Mouse (Mus musculus) embryo, embryonic 10.5 days (tissue): ENCODE results near the gene Piezo1.

ENCODE experiments used
- DNase-seq: peaks from one replicate; pipeline ENCODE4 v3.0.0-alpha.2; 2015; ENCODE audit warnings: low spot score

Gene Piezo1

DNA sequence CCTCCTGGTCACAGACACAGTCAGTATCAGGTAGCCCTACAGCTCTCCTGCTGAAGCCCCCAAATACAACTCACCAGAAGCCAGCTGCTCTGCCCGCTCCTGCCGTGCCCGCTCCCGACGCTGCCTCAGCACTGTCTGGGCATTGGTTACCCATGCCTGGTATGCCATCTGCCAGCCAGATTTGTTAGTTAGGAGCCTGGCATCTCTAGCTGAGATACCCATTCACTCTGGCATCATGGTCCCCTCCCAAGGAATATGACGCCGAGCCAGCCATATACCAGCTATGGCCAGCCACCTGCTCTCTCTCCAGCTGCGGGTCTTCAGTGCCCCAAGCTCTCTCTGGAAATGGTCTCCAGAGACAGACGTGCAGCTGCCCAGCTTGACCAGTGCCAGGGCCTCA is 62.7 kb downstream of the Piezo1 start:
- DNase-seq: no peak

DNA sequence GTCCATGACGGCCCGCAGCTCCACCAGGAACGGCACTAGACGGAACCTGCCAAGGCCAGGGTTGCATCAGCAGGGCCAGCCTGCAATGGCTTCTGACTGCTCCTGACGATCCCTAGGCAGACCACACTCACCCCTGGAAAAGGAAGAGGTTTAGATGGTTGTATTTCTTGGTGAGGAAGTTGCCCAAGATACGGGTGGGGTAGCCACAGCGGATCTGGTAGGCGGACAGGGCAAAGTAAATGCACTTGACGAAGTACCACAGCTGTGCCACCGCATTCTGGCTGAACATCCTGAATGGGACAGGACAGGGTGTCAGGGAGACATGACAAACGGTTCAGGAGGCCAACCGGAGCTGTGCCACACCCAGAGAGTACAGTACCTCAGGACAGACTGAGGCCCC is 66.3 kb downstream of the Piezo1 start:
- no peak for DNase-seq

DNA sequence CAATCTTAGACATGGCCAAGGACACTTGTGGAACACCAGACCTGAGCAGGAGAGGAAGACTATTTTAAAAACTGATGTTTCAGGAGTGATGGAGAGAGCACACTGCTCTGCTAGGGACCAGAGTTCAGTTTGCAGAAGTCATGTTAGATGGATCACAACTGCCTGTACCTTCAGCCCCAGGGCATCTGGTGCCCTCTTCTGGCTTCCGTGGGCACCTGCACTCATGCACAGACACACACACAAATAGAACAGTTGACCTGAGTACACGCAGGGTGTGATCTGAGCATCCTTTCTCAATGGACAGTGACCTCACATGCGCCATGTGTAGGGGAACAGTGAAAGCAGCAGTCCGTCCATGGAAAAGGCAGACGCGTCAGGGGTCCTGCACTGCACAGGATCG is 67.3 kb downstream of the Piezo1 start:
- DNase-seq: no peak

GRCm38 (mm10) chr8:122482448-122482847 is 68.7 kb downstream of the Piezo1 start:
- DNase-seq: no peak

DNA sequence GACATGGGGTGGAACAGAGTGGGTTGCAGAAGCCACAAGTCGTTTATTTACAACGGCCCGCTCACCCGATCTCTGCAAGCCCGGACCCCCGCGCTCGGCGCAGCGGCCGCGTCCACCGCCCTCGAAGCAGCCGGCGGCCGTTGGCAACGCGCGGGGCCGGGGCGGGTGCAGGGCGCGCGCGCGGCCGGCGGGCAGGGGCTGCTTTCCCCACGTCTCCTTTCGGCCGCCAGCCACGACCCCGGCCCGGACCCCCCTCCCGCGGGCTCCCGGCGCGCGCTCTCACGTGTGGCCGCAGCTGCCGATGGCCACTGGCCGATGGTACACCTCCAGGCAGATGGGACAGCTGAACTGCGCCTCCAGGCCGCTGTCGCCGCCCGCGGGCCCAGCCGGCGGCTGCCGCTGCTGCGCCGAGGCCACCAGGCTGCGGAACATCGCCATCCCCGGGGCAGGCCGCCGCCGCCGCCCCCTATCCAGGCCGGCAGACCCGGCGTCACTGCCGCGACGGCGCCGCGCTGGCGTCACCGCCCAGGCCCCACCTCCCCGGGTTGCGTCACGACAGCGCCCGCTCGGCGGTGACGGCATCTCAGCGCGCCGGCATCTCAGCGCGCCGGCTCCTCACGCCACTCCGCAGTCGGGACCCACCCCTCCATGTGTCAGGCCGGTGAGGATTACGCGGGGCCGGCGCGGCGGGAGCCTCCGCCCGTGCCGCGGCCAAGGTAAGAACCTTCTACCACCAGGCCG is 75.4 kb downstream of the Piezo1 start, which contains the start of the genes Rnf166 and Ctu2:
TSS of gene Rnf166 (minus strand) at position 485 of the 741 bp plus-strand sequence.
TSS of gene Ctu2 (plus strand) at position 564 of the 741 bp plus-strand sequence.
- DNase-seq: peak; percentile 92

GRCm38 (mm10) chr8:122474951-122475560 is 76.1 kb downstream of the Piezo1 start:
- DNase-seq: peak; percentile 17

DNA sequence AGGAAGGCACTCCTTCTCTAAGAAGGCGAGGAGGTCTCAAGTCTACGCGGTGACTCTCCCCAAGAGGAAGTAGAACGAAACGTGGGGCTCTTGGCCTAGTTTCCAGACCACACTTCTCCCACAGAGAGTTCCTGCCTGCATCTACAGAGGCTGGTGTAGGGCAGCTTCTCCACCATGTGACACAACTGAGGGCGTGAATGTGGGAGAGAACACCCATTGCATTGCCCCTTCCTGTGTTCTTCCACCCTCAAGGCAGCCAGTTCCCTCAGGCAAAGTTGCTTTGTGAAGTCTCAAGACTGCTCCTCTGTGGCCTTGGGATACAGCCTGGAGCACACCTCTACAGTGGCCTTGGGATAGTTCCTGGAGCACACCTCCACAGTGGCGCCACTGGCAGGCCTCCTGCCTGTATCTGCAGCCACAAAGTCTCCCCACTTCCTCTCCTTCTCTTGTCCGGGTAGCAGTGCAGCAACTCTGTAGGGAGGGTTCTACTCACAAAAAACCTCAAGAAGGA is 77.2 kb downstream of the Piezo1 start:
- no peak for DNase-seq

- DNase-seq: no peak
These were observed 80.4 kb downstream of the Piezo1 start for GRCm38 (mm10) chr8:122470691-122471090.

- DNase-seq: no peak
These were observed 81.2 kb downstream of the Piezo1 start for GRCm38 (mm10) chr8:122469965-122470364.

DNA sequence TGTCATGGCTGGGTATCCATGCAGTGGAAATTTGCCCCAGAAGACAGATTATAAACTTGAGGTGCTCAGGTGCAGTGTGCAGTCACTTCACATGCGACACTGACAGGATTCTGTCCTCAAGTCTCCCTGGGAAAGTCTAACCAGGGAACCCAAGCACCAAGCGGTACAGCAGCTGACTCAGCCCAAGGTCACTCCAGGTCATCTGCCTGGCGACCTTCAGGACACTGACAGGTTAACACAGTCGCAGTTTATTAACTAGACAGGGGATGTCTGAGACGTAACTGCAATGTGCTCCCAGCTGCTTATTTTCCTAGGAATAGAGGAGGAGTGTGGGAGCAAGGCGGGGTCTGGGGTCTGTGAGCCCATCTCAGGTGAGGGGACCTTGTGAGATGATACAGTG is 81.7 kb downstream of the Piezo1 start:
- no peak for DNase-seq

DNA sequence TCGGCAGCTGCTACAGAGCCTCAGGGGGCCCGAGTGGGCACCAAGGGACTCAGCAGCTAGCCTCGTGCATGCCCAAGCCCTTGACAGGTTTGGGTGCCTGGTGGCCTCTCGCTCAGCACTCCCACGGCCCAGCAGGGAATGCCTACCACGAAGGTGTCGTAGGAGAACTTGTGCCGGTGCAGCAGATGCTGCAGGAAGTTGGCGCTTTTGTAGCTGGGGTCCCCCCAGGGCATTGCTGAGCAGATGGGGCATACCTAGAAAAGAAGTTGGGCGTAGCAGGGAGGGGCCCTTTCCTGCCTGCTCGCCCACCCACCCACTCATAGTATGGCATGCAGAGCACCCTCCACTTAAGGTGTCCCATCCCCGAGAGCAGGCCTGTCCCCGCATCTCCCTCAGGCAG is 83.3 kb downstream of the Piezo1 start:
- no peak for DNase-seq

- no peak for DNase-seq
These were observed 86.1 kb downstream of the Piezo1 start for GRCm38 (mm10) chr8:122464985-122465384.

DNA sequence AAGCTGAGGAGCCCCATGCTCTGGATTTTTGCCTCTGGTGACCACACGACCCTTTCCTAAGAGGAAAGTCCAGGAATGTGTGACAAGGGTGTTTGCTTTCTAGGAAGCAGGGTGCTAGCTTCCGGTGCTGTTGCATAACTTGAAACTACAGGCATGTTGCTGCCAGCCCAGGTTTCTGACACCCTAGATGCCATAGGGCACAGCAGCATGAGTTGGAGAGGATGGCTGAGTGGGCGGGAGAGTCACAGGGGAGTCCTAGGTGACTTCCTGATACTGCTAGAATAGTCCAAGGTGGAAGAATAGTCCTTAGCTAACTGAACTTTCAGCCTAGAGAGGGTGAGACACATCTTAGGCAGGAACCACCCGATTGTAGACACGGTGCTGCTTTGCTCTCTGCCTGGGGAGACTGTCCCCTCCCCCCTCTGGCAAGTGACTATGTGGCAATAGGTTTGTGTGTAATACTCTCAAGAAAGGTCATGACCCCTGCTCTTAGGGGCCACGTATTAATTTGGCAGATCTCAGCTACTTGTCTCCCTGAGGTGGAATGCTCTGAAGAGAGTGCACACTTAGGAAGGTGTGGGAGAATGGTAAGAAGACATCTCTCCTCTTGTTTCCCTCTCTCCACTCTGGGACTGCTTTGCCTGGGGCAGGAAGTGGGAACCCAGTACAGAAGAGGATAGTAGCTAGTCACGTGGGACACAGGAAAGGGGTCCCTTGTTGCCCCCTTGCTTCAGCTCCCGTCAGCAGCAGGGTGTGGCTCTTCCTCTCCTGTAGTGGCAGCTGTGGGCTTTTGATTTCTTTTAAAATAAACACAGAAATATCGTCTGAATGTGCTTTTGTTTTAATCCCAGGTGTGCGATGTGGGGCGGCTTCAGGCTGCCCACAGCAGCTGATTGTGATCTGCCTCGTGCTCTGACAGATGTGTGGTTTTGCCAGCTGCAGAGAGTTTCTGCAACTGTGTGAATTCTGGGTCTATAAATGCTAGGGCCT is 87.2 kb downstream of the Piezo1 start:
- no peak for DNase-seq

GRCm38 (mm10) chr8:122462510-122462909 is 88.6 kb downstream of the Piezo1 start:
- DNase-seq: no peak

- no peak for DNase-seq
These were observed 89.5 kb downstream of the Piezo1 start for GRCm38 (mm10) chr8:122461473-122462148.

- DNase-seq: peak; percentile 32
These were observed 90.3 kb downstream of the Piezo1 start, which contains the start of gene Snai3 for GRCm38 (mm10) chr8:122460524-122461472. TSS of gene Snai3 (minus strand) at chr8:122460733.

DNA sequence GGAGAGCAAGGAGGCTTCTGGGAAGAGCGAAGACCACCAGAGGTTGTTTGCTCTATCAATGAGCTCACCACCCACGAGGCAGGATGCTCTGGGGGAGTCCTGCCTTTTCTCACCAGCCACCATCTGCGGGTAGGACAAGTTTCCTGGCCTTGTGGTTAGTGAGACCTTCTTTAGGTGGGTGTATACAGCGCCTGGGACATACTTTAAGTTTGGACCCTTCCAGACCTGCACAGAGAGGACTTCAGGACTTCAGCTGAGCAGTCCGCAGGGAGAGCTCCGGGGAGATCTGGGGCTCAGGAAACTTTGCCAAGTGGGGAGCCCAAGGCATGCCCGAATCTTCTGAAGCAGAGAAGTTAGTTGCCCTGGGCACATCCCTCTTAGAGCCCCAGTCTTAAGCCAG is 91.1 kb downstream of the Piezo1 start:
- DNase-seq: no peak

DNA sequence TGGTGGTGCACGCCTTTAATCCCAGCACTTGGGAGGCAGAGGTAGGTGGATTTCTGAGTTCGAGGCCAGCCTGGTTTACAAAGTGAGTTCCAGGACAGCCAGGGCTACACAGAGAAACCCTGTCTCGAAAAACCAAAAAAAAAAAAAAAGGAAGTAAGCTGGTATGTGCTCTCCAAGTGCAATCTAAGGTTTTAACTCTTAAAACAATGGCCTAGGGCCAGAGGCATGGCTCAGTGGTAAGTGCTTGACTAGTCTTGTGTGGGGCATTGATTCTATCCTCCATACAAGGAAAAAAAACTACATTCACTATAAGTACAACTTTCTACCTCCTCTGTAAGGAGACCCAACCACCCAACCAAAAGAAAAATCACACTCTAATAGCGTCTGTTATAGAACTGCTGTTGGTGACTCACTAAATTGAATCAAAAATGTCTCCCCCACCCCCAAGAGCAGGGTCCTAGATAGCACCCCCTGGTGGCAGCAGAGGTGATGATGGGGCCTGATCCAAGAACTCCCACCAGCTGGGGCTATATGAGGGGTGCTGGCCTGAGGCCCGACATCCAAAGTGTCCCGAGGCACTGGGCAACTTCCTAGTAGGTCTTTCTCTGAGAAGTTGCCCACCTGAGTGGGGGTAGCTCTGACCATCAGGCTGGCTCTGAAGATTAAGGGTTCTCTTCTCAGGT is 91.8 kb downstream of the Piezo1 start:
- no peak for DNase-seq

DNA sequence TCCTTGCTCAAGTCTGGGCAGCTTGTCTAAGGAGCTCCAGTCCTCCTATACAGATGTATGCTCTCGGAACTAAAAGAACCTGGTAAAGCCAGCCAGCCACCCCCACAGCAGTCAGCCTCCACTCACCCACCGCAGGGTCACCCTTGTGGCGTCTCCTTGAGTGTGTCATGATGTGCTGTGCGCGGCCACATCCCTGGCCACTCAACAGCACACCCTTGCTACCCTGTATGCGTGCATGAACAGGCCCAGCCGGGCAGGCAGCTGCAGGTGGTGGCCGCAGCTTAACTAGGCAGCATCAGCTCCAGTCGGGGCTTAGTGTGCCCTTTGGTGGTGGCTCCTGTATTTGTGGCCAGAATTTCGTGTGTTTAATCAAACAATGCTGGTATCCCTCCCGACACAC is 94.0 kb downstream of the Piezo1 start:
- DNase-seq: no peak

DNA sequence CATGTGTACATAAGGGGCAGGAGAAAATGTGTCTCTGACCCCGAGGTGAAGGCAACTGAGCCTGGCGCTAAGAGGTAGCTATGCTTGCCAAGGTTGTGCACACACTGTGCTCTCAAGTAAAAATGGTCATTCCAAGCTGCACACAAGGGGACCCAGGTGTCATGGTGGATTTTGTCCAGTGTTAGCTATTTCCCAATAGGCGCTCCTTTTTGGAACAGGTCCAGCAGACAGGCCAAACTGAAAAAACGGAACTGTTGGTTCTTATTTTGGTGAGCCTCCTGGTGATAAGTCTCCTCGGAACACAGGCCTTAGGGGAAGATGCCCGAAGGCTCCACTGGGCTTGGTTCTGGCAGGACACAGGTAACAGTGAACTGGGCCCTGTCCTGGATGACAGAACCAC is 96.7 kb downstream of the Piezo1 start:
- DNase-seq: no peak
